Mouse (Mus musculus) forebrain, embryonic 16.5 days (tissue): ENCODE measurements around the gene Kdm1b. TPM values are rescaled to one million over a fixed set of nuclear protein-coding genes. Genes with fewer than 3 reads are reported as not detected.

Experiments
- ATAC-seq: fragments of 200-750 bp; cut with Nextera tagmentation; 2 replicates; pipeline ENCODE4 v1.8.0; 2017; ENCODE audit warnings: mild to moderate bottlenecking, moderate library complexity
- H3K27ac ChIP-seq: fragments of 300-500 bp; sonication (generic); 2 replicates; pipeline ENCODE4 v1.5.1; 2014; ENCODE audit warnings: low read length, control low read depth
- H3K27me3 ChIP-seq: fragments of 300-500 bp; sonication (generic); replicated peaks from 2 replicates; pipeline ENCODE4 v1.6.1; 2014; ENCODE audit warnings: low read length; ENCODE audit not compliant: control insufficient read depth, insufficient read depth
- H3K36me3 ChIP-seq: fragments of 300-500 bp; sonication (generic); 2 replicates; pipeline ENCODE4 v1.6.1; 2014; ENCODE audit not compliant: control insufficient read depth, insufficient read depth
- H3K4me1 ChIP-seq: fragments of 300-500 bp; sonication (generic); replicated peaks from 2 replicates; pipeline ENCODE4 v1.6.1; 2014; ENCODE audit warnings: low read length; ENCODE audit not compliant: control insufficient read depth, insufficient read depth
- H3K4me2 ChIP-seq: fragments of 300-500 bp; sonication (generic); 2 replicates; pipeline ENCODE4 v1.6.1; 2014; ENCODE audit warnings: mild to moderate bottlenecking, low read length, control low read depth
- H3K4me3 ChIP-seq: fragments of 300-500 bp; sonication (generic); replicated peaks from 2 replicates; pipeline ENCODE4 v1.5.1; 2014; ENCODE audit warnings: mild to moderate bottlenecking, low read length, control low read depth
- H3K9ac ChIP-seq: fragments of 300-500 bp; sonication (generic); replicated peaks from 2 replicates; pipeline ENCODE4 v1.6.1; 2014; ENCODE audit warnings: low read depth, low read length, control low read depth
- H3K9me3 ChIP-seq: fragments of 300-500 bp; sonication (generic); 2 replicates; pipeline ENCODE4 v1.6.1; 2016; ENCODE audit warnings: low read length; ENCODE audit not compliant: control insufficient read depth
- WGBS: fragments of 180-500 bp; shearing (Covaris S2); extraction: QIAGEN DNeasy Blood & Tissue Kit; methylation state at CpG from one replicate; pipeline ENCODE4 v1.1.7; 2014; 5-methylcytosine and 5-hydroxymethylcytosine counted together
- polyA plus RNA-seq: library from polyadenylated mRNA; unstranded; fragments of >200 nt; fragmentation: Nextera tagmentation; extraction: Ambion mirVana; gene quantifications from 2 replicates; pipeline ENCODE4 v1.2.1, GENCODE M21; 2015

Kdm1b gene
- 24.7 and 28.1 TPM in 2 replicates for polyA plus RNA-seq

- ATAC-seq: peak; percentile 94
- peak within 1 kb of the TSS; percentile 78 for H3K27ac ChIP-seq
- WGBS: under 1% methylated on average over 47 of the region's 48 CpGs
These were observed at the start of gene Kdm1b for GRCm38 (mm10) chr13:47043030-47043680. Gene Kdm1b (plus strand): TSS chr13:47043499.

GRCm38 (mm10) chr13:46997355-46997754 lies 45.9 kb upstream of the Kdm1b start:
- Histone ChIP-seq H3K9me3 (no peaks in the 10 kb centered on the region), H3K4me2 (no peak overlapping the region), H3K9ac (no peak overlapping the region), H3K27me3 (no peaks in the 10 kb centered on the region), H3K27ac (no peak overlapping the region), H3K4me3 (no peak overlapping the region), H3K4me1 (no peaks in the 10 kb centered on the region), H3K36me3 (no peaks in the 10 kb centered on the region)
- no peak for ATAC-seq
- 80% methylated on average over 4 of the region's 4 CpGs for WGBS

More at GRCm38 (mm10) chr13:47043030-47043680, at the start of gene Kdm1b:
- Histone ChIP-seq H3K4me1 (peaks cover 15% of the 10 kb centered on the region), H3K9me3 (no peaks in the 10 kb centered on the region), H3K27me3 (no peaks in the 10 kb centered on the region), H3K9ac (peak within 1 kb of the TSS; percentile 90), H3K36me3 (no peaks in the 10 kb centered on the region), H3K4me3 (peak within 1 kb of the TSS; percentile 95), H3K4me2 (peak within 1 kb of the TSS; percentile 96)

DNA sequence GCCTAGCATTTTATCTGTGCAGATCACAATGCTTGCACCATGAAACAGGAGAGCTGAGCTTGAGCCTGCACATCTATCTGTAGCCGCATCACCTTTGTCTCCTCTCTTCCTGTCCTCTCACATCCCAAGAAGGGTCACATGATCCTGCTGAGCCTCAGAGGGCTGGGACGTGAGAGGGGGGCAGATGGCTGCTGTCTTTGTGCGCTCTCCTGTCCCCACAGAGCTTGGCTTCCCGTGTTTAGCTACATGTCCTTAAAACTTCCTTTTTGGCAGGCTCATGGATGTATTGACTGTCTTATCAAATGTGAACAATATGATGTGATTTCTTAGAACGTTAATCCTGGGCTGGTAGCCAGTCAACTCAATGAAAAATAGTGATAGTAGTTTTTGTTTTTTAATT lies 43.8 kb upstream of the Kdm1b start:
- ATAC-seq: no peak
- no peaks in the 10 kb centered on the region for H3K36me3 ChIP-seq
- no peak overlapping the region for H3K4me2 ChIP-seq
- H3K27ac ChIP-seq: no peak overlapping the region
- no peak overlapping the region for H3K9ac ChIP-seq
- H3K4me3 ChIP-seq: no peak overlapping the region
- no peaks in the 10 kb centered on the region for H3K27me3 ChIP-seq
- H3K4me1 ChIP-seq: no peaks in the 10 kb centered on the region
- H3K9me3 ChIP-seq: no peaks in the 10 kb centered on the region
- WGBS: 59% methylated on average over 5 of the region's 5 CpGs

DNA sequence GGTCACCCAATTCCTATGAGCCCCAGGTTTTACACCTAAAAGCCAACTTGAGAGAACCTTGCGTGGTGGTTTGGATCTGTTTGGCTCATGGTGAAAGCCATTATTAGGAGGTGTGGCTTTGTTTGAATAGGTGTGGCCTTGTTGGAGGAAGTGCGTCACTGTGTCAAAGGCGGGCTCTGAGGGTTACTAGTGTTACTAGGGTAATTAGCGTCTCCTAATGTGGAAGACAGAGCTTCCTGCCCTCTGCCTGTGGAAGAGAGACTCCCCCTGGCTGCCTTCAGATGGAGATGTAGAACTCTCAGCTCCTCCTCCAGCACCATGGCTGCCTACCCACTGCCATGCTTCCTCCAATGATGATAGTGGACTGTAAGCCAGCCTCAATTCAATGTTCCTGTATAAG lies 41.7 kb upstream of the Kdm1b start:
- H3K4me2 ChIP-seq: no peak overlapping the region
- no peaks in the 10 kb centered on the region for H3K27me3 ChIP-seq
- H3K4me3 ChIP-seq: no peak overlapping the region
- no peaks in the 10 kb centered on the region for H3K9me3 ChIP-seq
- no peaks in the 10 kb centered on the region for H3K4me1 ChIP-seq
- H3K9ac ChIP-seq: no peak overlapping the region
- ATAC-seq: no peak
- H3K36me3 ChIP-seq: no peaks in the 10 kb centered on the region
- WGBS: 92% methylated on average over 4 of the region's 4 CpGs
- no peak overlapping the region for H3K27ac ChIP-seq

DNA sequence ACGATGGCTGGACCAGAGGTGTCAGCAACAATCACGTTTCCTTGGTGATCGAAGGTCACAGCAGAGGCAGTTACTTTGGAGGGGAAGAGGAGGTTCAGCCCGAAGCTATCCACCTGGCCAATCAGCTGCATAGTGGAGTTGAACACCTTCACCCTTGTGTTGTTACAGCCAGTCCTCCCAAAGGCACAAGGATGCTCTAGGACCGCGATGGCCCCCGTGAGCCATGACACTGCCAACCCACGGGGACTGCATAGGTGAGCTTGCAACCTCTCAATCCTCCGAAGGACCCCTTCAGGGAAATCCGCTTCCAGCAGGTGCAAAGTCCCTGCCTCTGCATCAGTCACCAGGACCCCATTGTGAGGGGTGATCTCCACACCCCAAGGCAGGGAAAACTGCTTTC lies 29.6 kb upstream of the Kdm1b start:
- H3K27me3 ChIP-seq: 0 out of 2 replicates have a peak, but pooled peaks cover 2% of the 10 kb centered on the region
- ATAC-seq: no peak
- WGBS: 67% methylated on average over 10 of the region's 10 CpGs
- H3K4me3 ChIP-seq: peak overlapping the region; percentile 69
- H3K36me3 ChIP-seq: 0 out of 2 replicates have a peak, but pooled peaks cover 3% of the 10 kb centered on the region
- no peak overlapping the region; the same call in 1 of the 2 replicates for H3K9ac ChIP-seq
- H3K4me2 ChIP-seq: peak overlapping the region; percentile 98
- no peak overlapping the region for H3K27ac ChIP-seq
- peaks cover 15% of the 10 kb centered on the region for H3K9me3 ChIP-seq
- peaks cover 8% of the 10 kb centered on the region; the same call in 1 of the 2 replicates for H3K4me1 ChIP-seq

DNA sequence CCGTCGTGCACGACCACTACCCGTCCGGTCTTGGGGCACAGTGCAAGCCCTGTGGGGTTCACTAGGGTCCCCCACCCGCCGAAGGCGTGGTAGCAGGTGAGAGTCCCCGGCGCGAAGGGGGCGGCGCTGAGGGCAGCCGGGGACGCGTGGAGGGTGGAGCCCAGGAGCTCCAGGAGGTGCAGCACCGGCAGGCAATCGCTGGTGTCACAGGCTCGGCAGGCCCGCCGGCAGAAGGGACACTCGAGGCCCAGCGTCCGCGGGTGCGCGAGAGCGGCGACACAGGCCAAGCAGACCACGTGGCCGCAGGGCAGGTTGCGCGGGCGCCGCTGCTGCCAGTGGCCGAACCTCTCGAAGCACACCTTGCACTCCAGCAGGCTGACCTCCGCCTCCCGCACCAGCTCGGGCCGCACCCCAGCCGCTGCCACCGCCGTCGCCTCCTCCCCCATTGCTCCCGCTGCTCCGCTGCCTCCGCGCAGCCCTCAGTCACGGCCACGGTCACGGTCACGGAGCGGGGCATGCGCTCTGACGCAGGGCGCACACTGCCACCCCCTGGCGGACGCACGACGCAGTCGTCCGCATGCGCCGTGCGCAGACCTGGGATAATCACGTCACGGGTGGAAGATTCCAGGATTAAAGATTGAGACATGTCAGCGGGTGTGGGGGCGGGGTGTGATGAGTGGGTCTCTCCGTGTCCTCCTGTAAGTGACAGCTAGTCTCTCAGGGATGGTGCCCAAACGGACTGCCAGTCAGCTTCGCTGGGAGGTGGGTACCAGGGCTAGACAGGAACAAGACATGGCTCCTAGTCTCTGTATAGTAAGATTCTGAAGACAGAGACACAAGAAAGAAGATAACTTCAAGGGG lies 28.7 kb upstream of the Kdm1b start, which contains the start of gene Nhlrc1:
Nhlrc1 (minus strand) TSS at position 517 of the 861 bp plus-strand sequence.
- H3K27ac ChIP-seq: no peak within 1 kb of the TSS
- peaks cover 8% of the 10 kb centered on the region; the same call in 1 of the 2 replicates for H3K4me1 ChIP-seq
- WGBS: 3% methylated on average over 72 of the region's 73 CpGs
- H3K4me3 ChIP-seq: peak within 1 kb of the TSS; percentile 69
- 0 out of 2 replicates have a peak, but pooled peaks cover 2% of the 10 kb centered on the region for H3K27me3 ChIP-seq
- ATAC-seq: peak; percentile 92
- H3K4me2 ChIP-seq: peak within 1 kb of the TSS; percentile 98
- H3K9me3 ChIP-seq: peaks cover 15% of the 10 kb centered on the region
- H3K36me3 ChIP-seq: 0 out of 2 replicates have a peak, but pooled peaks cover 3% of the 10 kb centered on the region
- H3K9ac ChIP-seq: peak within 1 kb of the TSS; percentile 68

- peak overlapping the region; percentile 69 for H3K4me3 ChIP-seq
- 0 out of 2 replicates have a peak, but pooled peaks cover under 1% of the 10 kb centered on the region for H3K36me3 ChIP-seq
- no peak overlapping the region for H3K27ac ChIP-seq
- peaks cover 8% of the 10 kb centered on the region; the same call in 1 of the 2 replicates for H3K4me1 ChIP-seq
- H3K9me3 ChIP-seq: peaks cover 11% of the 10 kb centered on the region
- H3K4me2 ChIP-seq: peak overlapping the region; percentile 98
- 0 out of 2 replicates have a peak, but pooled peaks cover 2% of the 10 kb centered on the region for H3K27me3 ChIP-seq
- 74% methylated on average over 5 of the region's 5 CpGs for WGBS
- no peak for ATAC-seq
- peak overlapping the region; percentile 68; the same call in 1 of the 2 replicates for H3K9ac ChIP-seq
These were observed 28.2 kb upstream of the Kdm1b start for GRCm38 (mm10) chr13:47015195-47015501.

GRCm38 (mm10) chr13:47017259-47017658 lies 26.0 kb upstream of the Kdm1b start:
- ATAC-seq: 0 out of 2 replicates have a peak, but pooled peaks have one; percentile 38
- 0 out of 2 replicates have a peak, but pooled peaks cover 2% of the 10 kb centered on the region for H3K27me3 ChIP-seq

GRCm38 (mm10) chr13:47019774-47020173 lies 23.5 kb upstream of the Kdm1b start:
- Histone ChIP-seq H3K27ac (no peak overlapping the region), H3K4me2 (no peak overlapping the region), H3K36me3 (no peaks in the 10 kb centered on the region), H3K9me3 (no peaks in the 10 kb centered on the region), H3K4me3 (no peak overlapping the region), H3K27me3 (0 out of 2 replicates have a peak, but pooled peaks cover 2% of the 10 kb centered on the region), H3K4me1 (no peaks in the 10 kb centered on the region; the same call in 1 of the 2 replicates), H3K9ac (no peak overlapping the region)
- WGBS: 87% methylated on average over 7 of the region's 7 CpGs
- ATAC-seq: no peak

More at GRCm38 (mm10) chr13:47017259-47017658, 26.0 kb upstream of the Kdm1b start:
- WGBS: 45% methylated on average over 5 of the region's 5 CpGs
- no peak overlapping the region for H3K27ac ChIP-seq
- H3K36me3 ChIP-seq: no peaks in the 10 kb centered on the region
- H3K4me3 ChIP-seq: no peak overlapping the region
- H3K4me2 ChIP-seq: no peak overlapping the region
- H3K9me3 ChIP-seq: no peaks in the 10 kb centered on the region
- H3K9ac ChIP-seq: no peak overlapping the region
- H3K4me1 ChIP-seq: peaks cover 8% of the 10 kb centered on the region; the same call in 1 of the 2 replicates
